Mouse (Mus musculus): ENCODE measurements around the gene Cops4.

Cops4 gene

GRCm38 (mm10) chr5:100518049-100519026 lies at the start of gene Cops4:
Gene Cops4, plus strand, starts transcription at chr5:100518309.
- peak; percentile 96 for DNase-seq (ENCODE audit: low spot score)

DNA sequence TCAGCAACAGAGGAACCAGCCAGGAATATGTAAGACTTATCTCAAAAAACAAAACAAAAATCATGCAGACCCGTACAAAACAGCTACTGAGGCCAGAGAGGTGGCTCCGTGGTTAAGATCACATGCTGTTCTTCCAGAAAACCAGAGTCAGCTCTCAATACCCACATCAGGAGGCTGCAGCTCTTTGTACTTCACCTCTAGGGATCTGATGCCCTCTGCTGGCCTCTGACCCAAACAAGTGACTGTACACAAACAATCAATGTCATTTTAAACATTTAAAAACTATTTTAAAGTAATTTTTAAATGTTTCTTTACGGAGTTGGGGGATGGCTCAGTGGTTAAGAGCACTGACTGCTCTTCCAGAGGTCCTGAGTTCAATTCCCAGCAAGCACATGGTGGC lies 41.8 kb upstream of the Cops4 start:
- DNase-seq (ENCODE audit: low spot score): no peak

- no peak for DNase-seq (ENCODE audit: low spot score)
Measured at GRCm38 (mm10) chr5:100477604-100478003, 40.5 kb upstream of the Cops4 start.

GRCm38 (mm10) chr5:100483569-100483968 lies 34.5 kb upstream of the Cops4 start:
- DNase-seq (ENCODE audit: low spot score): no peak

DNA sequence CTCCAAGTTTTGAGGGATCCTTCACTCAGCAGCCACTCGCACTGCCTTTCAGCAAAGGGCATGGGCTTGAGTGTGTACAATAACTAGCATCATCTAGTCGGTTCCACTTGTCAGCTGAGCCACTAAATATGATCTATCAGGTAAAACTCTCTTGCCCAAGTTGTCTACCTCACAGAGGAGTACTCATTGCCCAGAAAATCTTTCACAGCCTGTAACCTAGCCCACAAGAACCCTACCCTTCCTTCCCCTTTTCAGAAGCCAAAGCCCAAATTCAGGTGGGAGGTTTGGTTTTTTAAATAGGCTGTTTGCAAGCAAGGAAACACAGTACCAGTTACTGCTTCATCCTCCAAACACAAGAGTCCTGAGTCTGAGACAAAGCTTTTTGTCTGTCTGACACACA lies 31.0 kb upstream of the Cops4 start:
- no peak for DNase-seq (ENCODE audit: low spot score)

DNA sequence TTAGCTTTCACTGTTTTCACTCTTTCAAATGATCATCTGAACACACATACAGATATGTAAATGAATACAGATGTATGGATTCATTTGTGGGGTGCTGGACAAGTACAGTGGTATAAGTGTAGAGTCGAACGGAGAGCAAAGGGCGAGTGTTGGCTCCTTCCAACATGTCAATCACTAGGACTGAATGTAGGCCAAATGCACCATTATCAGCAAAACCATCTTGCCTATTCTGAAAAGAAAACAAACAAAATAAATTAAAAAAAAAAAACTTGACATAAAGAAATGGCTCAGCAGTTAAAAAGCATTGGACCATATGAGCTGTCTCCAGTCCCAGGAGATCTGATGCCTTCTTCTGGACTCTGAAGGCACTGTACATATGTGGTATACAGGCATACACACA lies 29.9 kb upstream of the Cops4 start:
- no peak for DNase-seq (ENCODE audit: low spot score)

- DNase-seq (ENCODE audit: low spot score): no peak
Measured at GRCm38 (mm10) chr5:100489340-100489739, 28.8 kb upstream of the Cops4 start.

- no peak for DNase-seq (ENCODE audit: low spot score)
Measured at GRCm38 (mm10) chr5:100491704-100492103, 26.4 kb upstream of the Cops4 start.

DNA sequence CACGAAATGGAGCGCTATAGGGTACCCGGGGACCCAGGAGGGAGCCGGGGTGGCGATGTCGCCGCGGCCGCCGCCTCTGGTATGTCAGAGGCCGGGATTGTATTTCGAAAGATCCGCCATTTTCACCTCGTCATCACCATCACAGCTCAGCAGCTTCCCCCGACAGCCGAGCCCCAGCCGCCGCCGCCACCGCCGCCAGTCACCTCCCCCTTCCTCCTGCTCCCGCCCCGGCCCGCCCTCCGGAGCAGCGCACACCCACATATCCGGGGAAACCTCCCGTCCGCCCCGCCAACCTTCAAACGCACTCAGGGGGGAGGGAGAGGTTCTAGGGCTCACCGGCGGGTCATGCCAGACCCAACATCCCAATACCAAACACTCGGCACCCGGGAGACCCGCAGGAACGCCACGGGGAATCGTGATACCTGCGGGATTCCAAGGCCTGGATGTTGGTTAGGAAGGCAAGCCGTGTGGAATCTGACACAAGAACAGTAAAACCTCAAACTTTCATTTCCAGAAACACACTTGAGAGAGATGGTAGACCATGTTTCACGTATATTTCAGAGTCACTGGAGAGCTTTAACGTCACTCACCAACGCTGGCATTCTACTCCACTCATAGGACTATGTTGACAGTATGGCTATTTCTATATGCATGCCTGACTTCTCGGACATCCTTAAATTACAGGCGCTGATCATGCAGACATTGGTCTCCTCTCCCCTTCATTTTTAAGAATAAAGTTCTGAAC lies 19.5 kb upstream of the Cops4 start:
- DNase-seq (ENCODE audit: low spot score): peak; percentile 36

GRCm38 (mm10) chr5:100499243-100499642 lies 18.9 kb upstream of the Cops4 start:
- no peak for DNase-seq (ENCODE audit: low spot score)

- DNase-seq (ENCODE audit: low spot score): no peak
Measured at GRCm38 (mm10) chr5:100499831-100500304, 18.2 kb upstream of the Cops4 start.

- peak; percentile 88 for DNase-seq (ENCODE audit: low spot score)
Measured at GRCm38 (mm10) chr5:100500458-100500961, 17.6 kb upstream of the Cops4 start, which contains the start of gene Lin54. Gene Lin54, minus strand, starts transcription at chr5:100500639.

GRCm38 (mm10) chr5:100501267-100501666 lies 16.8 kb upstream of the Cops4 start:
- DNase-seq (ENCODE audit: low spot score): no peak

GRCm38 (mm10) chr5:100509247-100509646 lies 8.9 kb upstream of the Cops4 start:
- no peak for DNase-seq (ENCODE audit: low spot score)

GRCm38 (mm10) chr5:100512576-100512975 lies 5.5 kb upstream of the Cops4 start:
- no peak for DNase-seq (ENCODE audit: low spot score)

GRCm38 (mm10) chr5:100519027-100519411 lies 910 bp downstream of the Cops4 start:
- DNase-seq (ENCODE audit: low spot score): no peak

GRCm38 (mm10) chr5:100520223-100520622 lies 2.1 kb downstream of the Cops4 start:
- no peak for DNase-seq (ENCODE audit: low spot score)

DNA sequence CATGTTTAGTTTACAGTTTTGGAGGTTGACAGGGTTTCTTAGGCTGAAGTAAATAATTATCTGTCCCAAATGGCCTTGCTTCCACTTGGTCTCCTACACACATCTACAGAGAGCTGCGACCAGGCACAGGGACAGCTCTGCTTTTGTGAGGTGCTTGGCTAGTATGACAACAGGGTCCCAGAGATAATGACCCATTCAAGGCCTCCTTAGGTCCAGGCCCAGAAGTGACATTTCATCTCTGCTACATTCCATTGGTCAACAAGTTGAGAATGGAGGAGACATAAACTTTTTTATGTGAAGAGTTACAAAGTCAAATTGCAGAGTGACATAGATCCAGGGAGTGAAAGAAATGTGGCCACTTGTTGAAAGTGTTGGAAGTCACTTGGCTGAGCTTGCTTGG lies 5.2 kb downstream of the Cops4 start:
- DNase-seq (ENCODE audit: low spot score): no peak

DNA sequence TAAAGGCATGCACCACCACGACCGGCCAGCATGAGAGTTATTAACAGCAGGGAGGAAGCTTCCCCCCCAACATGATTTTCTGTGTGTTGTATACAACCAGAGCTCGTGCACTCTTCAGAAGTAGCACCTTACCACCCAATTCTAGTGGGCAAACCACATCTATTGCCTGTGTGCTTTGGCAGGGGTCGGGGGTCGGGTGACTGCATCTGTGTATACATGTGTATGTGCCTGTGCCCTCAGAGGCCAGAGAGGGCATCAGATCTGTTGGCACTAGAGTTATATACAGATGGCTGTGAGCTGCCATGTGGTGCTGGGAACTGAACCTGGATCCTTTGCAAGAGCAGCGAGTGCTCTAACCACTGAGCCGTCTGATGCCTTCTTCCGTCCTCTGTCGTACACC lies 6.8 kb downstream of the Cops4 start:
- no peak for DNase-seq (ENCODE audit: low spot score)

- no peak for DNase-seq (ENCODE audit: low spot score)
Measured at GRCm38 (mm10) chr5:100525620-100526019, 7.5 kb downstream of the Cops4 start.

- DNase-seq (ENCODE audit: low spot score): peak; percentile 5
Measured at GRCm38 (mm10) chr5:100526164-100526563, 8.1 kb downstream of the Cops4 start.

- DNase-seq (ENCODE audit: low spot score): no peak
Measured at GRCm38 (mm10) chr5:100535826-100536225, 17.7 kb downstream of the Cops4 start.

GRCm38 (mm10) chr5:100536638-100537037 lies 18.5 kb downstream of the Cops4 start:
- DNase-seq (ENCODE audit: low spot score): peak; percentile 13
